Mouse (Mus musculus): Measurements from ENCODE around the gene Thap7.
"Not testable (repeated sequence)": the region's sequence is repeated elsewhere in the genome, so short reads cannot be mapped to it uniquely, and the experiment has no call there.

The Thap7 gene

DNA sequence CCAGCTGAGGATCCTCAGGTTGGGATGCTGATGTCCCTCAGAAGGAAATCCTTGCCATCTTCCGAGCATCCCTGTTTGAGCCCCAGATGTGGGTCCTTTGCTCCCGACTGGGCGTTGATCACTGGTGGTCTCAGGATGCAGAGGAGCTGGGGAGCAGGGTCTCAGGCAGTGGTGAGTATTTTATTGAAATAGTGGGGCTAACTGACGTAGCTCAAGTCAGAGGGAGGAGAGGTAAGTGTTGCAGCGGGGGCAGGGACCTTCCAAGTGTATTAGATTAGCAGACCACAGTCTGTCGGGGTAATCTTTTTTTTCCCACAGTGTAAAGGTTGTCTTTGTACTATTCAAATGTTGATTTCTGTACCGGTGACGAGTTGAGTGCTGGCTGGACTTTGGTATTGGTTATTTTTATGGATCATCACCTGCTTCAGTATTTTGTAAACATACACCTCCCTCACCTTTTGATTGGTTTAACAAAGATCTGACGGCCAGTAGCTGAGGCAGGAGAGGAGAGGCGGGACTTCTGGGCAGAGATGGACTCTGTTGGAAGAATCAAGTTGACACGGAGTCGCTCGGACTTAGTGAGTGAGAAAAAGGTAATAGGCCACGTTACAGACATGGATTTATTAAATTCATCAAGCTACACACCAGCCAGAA, 1.9 kb upstream of the Thap7 start:
- DNase-seq (ENCODE audit: extremely low read depth, low read depth, low spot score) = no peak

- no peak for DNase-seq (ENCODE audit: extremely low read depth, low read depth, low spot score)
These were observed 1.3 kb upstream of the Thap7 start for GRCm38 (mm10) chr16:17532271-17532670.

- no peak for DNase-seq (ENCODE audit: extremely low read depth, low read depth, low spot score)
These were observed 852 bp downstream of the Thap7 start for GRCm38 (mm10) chr16:17529981-17530586.

- DNase-seq (ENCODE audit: extremely low read depth, low read depth, low spot score) = no peak
These were observed 2.7 kb downstream of the Thap7 start for GRCm38 (mm10) chr16:17528276-17528675.

- no peak for DNase-seq (ENCODE audit: extremely low read depth, low read depth, low spot score)
These were observed 3.3 kb downstream of the Thap7 start for GRCm38 (mm10) chr16:17527606-17528005.

DNA sequence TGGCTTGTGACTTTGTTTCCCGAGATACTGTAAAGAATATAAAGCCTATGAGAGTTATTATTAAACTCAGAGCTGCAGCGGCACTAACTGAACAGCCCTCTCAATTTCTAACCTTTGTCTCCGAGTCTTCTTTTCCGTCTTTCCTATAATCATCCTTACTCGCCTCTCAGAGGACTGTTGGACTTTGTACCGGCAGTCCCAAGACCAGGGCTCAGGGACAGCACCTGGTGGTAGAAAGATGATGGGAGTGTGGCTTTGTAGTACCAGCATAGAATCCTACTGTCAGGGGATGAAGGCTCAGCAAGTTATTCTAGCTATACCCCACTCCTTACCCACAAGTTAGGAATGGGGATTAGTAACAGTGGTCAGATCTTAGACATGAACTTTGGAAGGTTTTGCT, 4.7 kb downstream of the Thap7 start:
- no peak for DNase-seq (ENCODE audit: extremely low read depth, low read depth, low spot score)

- DNase-seq (ENCODE audit: extremely low read depth, low read depth, low spot score) = no peak
These were observed 5.4 kb downstream of the Thap7 start for GRCm38 (mm10) chr16:17525524-17525923.

DNA sequence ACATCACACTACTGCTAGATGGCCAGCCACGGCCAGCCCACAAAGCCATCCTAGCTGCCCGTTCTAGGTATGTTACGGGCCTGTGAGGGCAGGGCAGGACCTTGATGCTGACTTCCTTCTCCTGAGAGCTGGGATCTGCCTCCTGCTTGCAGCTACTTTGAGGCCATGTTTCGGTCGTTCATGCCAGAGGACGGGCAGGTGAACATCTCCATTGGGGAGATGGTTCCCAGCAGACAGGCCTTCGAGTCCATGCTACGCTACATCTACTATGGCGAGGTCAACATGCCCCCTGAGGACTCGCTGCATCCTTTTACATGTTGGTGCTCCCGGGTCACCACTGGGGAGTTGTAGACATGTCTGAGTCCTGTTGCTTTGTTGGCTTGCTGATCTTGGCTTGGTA, 6.8 kb downstream of the Thap7 start:
- DNase-seq (ENCODE audit: extremely low read depth, low read depth, low spot score) = no peak

DNA sequence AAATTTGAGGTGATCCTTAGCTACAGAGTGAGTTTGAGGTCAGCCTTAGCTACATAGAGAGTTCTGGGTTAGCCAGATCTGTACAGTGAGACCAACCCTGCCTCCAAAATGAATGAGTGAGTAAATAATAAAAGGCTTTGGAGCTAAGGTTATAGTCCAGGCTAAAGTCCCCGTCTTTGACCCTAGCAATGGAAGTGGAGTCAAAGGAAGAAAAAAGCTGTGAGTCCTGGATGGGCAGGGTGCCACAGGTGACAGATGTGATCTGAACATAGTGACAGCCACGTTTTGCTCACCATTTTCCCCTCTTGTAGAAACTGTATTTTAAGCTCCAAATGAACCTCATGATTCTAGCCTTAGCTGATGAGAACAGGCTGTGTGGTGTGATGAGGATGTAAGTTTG, 12.0 kb downstream of the Thap7 start:
- DNase-seq (ENCODE audit: extremely low read depth, low read depth, low spot score) = no peak

DNA sequence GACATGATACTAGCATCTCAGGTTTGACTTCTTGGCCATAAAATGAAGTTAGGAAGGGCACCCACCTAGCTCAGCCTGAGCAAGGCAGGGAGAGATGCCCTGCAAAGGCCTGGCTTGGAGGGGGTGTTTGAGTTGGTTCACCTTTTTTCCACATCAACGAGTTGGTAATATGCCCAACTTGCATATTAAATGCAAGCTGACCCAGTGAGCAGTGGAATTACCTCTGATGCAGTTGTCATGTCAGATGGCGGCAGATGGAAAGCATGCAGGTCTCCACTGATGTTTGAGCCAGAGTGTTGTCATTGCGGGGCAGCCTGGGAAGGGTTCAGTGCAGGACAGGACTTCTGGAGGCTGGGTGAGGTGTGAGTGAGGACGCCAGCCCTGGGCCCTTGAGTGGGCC, 19.5 kb downstream of the Thap7 start:
- DNase-seq (ENCODE audit: extremely low read depth, low read depth, low spot score) = no peak

- DNase-seq (ENCODE audit: extremely low read depth, low read depth, low spot score) = no peak
These were observed 20.2 kb downstream of the Thap7 start for GRCm38 (mm10) chr16:17510686-17511085.

DNA sequence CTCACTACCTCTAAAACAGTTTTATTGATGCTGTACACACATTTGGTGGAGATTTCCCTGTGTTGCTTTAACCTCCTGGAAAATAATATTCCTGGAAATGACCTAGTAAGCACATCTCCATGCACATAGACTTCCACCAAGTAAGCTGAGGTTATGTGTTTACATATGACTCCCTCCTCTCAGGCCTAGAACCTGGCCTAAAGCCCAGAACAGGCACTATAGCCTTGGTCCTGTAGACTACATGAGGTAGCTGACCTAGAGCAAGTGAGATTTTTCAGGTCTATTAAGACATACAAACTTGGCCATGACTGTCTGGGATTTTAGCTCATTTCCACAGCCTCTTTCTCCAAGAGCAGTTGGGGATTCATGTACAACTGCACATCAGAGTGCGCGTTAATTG, 20.8 kb downstream of the Thap7 start:
- no peak for DNase-seq (ENCODE audit: extremely low read depth, low read depth, low spot score)

DNA sequence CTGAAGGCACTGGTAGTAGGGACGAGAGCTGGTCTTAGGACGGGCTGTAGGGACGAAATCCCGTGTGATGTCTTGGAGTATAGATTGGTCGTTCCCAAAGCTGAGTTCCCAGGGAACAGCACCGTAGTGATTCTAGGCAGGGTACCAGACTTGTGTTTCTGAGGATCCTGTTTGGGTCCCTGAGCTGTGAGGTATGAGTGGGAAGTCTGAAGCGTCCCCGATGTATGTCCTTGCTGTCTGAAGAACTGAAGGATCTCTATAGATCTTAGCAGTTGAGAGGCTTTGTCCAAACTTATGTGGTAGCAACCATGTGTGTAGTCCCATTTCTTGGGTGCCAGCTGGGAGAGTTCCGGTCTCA, 21.7 kb downstream of the Thap7 start:
- DNase-seq (ENCODE audit: extremely low read depth, low read depth, low spot score) = no peak

- DNase-seq (ENCODE audit: extremely low read depth, low read depth, low spot score) = no peak
These were observed 22.2 kb downstream of the Thap7 start, which contains the start of gene Lztr1 for GRCm38 (mm10) chr16:17508546-17509239. Lztr1 (plus strand) TSS chr16:17508688.

DNA sequence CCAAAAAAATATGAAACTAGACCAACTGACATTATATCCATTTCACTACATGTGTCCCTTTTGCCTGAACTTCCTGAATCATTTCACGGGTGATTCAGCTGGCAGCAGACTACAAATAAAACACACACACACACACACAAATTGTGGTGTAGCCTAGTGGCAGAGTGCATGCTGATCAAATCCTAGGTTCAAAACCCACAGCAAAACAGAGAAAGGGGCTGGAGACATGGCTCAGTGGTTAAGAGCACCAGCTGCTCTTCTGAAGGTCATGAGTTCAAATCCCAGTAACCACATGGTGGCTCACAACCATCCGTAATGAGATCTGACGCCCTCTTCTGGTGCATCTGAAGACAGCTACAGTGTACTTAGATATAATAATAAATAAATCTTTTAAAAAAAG, 22.9 kb downstream of the Thap7 start:
- not testable (repeated sequence) for DNase-seq (ENCODE audit: extremely low read depth, low read depth, low spot score)

DNA sequence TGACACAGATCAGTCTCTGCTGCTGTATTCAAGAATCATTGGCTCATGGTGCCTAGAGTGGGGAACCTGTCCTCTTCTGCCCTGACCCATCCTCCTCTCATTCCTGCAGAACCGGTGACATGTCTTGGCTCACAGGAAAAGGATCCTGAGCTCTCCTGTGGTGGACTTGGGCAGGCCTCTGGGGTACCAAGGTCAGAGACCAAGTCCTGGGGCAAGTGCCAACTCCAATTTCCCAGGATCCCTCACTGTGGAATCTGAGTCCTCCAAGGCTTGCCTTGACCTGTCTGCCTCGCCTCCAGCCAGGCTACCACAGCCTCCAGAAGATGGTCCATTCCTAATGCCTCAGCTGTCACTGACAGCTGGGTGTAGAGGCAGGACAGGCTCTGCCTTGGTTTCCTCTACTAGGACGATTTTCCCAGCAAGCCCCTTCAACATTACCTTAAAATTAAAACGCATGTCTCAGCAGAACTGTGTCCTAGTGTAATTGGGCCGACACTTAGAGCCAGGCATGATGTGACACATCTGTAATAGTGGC, 23.9 kb downstream of the Thap7 start:
- no peak for DNase-seq (ENCODE audit: extremely low read depth, low read depth, low spot score)

DNA sequence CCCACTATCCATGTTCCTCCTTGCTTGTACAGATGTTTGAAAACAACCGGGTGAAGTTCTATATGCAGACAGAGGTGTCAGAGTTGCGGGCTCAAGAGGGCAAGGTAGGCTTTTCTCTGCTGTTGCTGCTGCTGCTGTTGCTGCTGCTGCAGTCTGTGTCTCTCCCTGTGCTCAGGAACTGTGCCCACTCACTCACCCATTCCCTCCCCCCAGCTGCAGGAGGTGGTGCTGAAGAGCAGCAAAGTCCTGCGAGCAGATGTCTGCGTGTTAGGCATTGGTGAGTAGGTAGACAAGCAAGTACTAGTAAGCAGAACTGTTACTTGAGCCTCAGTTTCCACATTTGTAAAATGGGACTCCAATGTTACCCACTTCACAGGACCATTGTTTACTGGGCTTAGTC, 28.3 kb downstream of the Thap7 start:
- DNase-seq (ENCODE audit: extremely low read depth, low read depth, low spot score) = no peak

GRCm38 (mm10) chr16:17499249-17499883, 31.6 kb downstream of the Thap7 start:
- no peak for DNase-seq (ENCODE audit: extremely low read depth, low read depth, low spot score)

DNA sequence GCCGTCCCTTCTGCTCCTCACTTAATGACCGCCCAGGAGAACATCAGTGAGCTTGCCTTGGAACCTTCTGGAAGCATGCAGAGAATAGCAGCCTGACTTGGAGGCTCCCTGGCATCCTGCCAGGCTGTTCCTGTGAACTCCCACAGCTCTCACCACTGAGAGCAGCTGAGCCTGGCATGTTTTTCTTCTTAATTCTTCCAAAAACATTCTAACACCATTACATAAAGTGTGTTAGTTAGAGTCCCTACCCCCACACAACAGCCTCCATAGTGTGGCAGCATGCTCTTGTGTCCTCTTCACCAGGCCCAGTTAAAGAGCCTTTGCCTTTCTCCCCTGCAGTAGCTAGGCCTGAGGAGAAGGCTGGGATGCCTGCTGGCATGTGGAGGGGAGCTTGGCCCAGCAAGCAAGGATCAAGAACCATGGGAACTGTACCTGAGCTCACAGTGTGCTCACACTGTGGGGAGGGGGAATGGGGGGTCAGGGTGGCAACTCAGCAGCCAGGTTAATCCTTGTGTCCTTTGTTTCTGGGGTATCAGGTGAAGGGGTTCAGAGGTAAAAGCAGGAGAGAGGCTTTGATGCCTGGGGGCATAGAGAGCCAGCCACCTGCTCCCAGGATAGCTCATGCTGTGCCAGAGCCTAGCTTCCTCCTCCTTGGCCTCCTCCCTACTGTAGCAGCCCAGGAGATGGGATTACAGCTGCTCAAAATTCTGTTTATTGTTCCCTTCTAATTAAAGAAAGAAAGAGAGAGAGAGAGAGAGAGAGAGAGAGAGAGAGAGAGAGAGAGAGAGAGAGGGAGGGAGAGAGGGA, 34.2 kb downstream of the Thap7 start:
- DNase-seq (ENCODE audit: extremely low read depth, low read depth, low spot score) = no peak

DNA sequence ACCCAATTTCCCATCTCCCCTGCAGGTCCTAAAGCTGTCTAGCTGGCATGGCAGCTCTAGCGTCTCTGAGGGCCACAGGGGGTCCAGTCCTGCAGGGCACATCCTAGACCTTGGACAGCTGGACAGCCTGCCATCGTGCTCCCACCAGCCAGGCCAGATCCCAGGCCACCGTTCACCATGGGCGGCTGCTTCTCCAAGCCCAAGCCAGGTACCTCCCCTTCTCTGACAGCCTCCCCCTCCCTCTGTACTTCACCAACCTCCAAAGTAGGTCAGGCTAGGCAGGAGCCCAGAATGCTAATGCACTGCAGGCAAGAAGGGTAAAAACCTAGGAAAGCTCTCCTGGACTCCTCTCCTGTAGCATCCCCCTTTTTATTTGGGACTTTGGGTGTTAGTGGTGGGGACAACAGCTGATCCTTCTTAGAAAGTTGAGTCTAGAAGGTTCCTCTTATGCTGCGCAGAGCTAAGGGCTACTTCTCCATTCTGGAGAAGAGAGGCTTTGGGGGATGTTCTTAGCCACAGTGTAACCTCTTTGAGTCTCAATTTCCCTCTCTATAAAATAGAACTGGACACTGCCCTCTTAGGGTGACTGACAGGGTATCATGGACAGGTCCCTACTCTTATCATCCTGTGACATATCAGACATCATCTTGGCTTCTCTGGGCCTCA, 38.9 kb downstream of the Thap7 start:
- no peak for DNase-seq (ENCODE audit: extremely low read depth, low read depth, low spot score)

Data from fat pad, adult 2 months (tissue).